Mouse (Mus musculus): ENCODE measurements around the gene Ephb2. TPM values are rescaled to one million over a fixed set of nuclear protein-coding genes. Genes with fewer than 3 reads are reported as not detected.

The Ephb2 gene
- polyA plus RNA-seq, 1 experiment from 2014 or later: 4.6 TPM

- ATAC-seq (replicated peaks; ENCODE audit: low FRiP score, low read depth) (no peak), DNase-seq (ENCODE audit: low spot score) (no peak)
- TF ChIP-seq CTCF (IDR thresholded peaks at IDR 0.05; ENCODE audit: low read depth): no peak
- Histone ChIP-seq H3K27ac (no peak overlapping the region), H3K4me1 (replicated peaks; ENCODE audit: insufficient read depth, low read length) (peaks cover 20% of the 10 kb centered on the region), H3K9me3 (replicated peaks; ENCODE audit: low read length) (no peaks in the 10 kb centered on the region), H3K4me3 (replicated peaks; ENCODE audit: low read depth, low read length) (no peak overlapping the region), H3K9ac (ENCODE audit: low read depth, low read length) (no peak overlapping the region), H3K4me2 (ENCODE audit: low read length) (no peak overlapping the region), H3K36me3 (ENCODE audit: insufficient read depth, low read length) (no peaks in the 10 kb centered on the region), H3K27me3 (ENCODE audit: insufficient read depth, low read length) (no peaks in the 10 kb centered on the region)
- WGBS: 51% methylated on average over 7 of the region's 7 CpGs
Measured at GRCm38 (mm10) chr4:136765080-136765479, 70.7 kb downstream of the Ephb2 start.

- TF ChIP-seq CTCF (IDR thresholded peaks at IDR 0.05; ENCODE audit: low read depth): no peak
- peak; percentile 68 for ATAC-seq (replicated peaks; ENCODE audit: low FRiP score, low read depth)
- H3K4me1 ChIP-seq (replicated peaks; ENCODE audit: insufficient read depth, low read length): peaks cover 20% of the 10 kb centered on the region
- H3K27ac ChIP-seq: peak overlapping the region; percentile 37; the same call in 1 of the 2 replicates
- WGBS: 21% methylated on average over 5 of the region's 5 CpGs
- no peak overlapping the region for H3K4me3 ChIP-seq (replicated peaks; ENCODE audit: low read depth, low read length)
- H3K4me2 ChIP-seq (ENCODE audit: low read length): no peak overlapping the region
- H3K9me3 ChIP-seq (replicated peaks; ENCODE audit: low read length): no peaks in the 10 kb centered on the region
- peak; percentile 85 for DNase-seq (ENCODE audit: low spot score)
- no peaks in the 10 kb centered on the region for H3K27me3 ChIP-seq (ENCODE audit: insufficient read depth, low read length)
- no peaks in the 10 kb centered on the region for H3K36me3 ChIP-seq (ENCODE audit: insufficient read depth, low read length)
- H3K9ac ChIP-seq (ENCODE audit: low read depth, low read length): no peak overlapping the region
Measured at GRCm38 (mm10) chr4:136763349-136763748, 72.4 kb downstream of the Ephb2 start.

GRCm38 (mm10) chr4:136761713-136762380 lies 73.9 kb downstream of the Ephb2 start:
- Histone ChIP-seq H3K4me2 (ENCODE audit: low read length) (no peak overlapping the region), H3K27ac (peak overlapping the region; percentile 54; the same call in 1 of the 2 replicates), H3K4me1 (replicated peaks; ENCODE audit: insufficient read depth, low read length) (peaks cover 20% of the 10 kb centered on the region), H3K9ac (ENCODE audit: low read depth, low read length) (0 out of 2 replicates have a peak overlapping the region, but pooled peaks have one; percentile 35), H3K36me3 (ENCODE audit: insufficient read depth, low read length) (no peaks in the 10 kb centered on the region), H3K27me3 (ENCODE audit: insufficient read depth, low read length) (no peaks in the 10 kb centered on the region), H3K9me3 (replicated peaks; ENCODE audit: low read length) (no peaks in the 10 kb centered on the region), H3K4me3 (replicated peaks; ENCODE audit: low read depth, low read length) (no peak overlapping the region)
- DNase-seq (ENCODE audit: low spot score) (no peak), ATAC-seq (replicated peaks; ENCODE audit: low FRiP score, low read depth) (no peak)
- no peak for TF ChIP-seq CTCF (IDR thresholded peaks at IDR 0.05; ENCODE audit: low read depth)
- WGBS: 26% methylated on average over 18 of the region's 18 CpGs

DNA sequence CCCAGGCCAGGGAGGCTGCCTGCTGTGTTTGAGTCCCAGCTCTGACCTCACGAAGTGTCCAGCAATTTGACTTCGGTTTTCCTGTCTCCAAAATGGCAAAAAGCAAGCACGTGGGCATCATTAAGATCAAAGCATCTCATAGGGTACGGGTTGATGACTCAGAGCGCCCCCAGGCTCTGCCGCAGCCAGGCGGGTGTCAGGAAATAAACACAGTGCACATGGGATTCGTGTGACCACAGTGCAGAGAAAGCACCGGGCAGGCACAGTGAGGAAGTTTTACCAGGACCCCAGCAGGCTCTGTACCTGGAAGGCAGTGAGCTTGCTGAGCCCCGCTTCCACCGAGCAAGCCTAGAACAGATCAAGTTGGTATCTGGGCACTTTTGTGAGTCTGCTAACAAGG lies 74.9 kb downstream of the Ephb2 start:
- Histone ChIP-seq H3K36me3 (ENCODE audit: insufficient read depth, low read length) (no peaks in the 10 kb centered on the region), H3K4me1 (replicated peaks; ENCODE audit: insufficient read depth, low read length) (peaks cover 23% of the 10 kb centered on the region), H3K27ac (no peak overlapping the region), H3K9me3 (replicated peaks; ENCODE audit: low read length) (no peaks in the 10 kb centered on the region), H3K4me2 (ENCODE audit: low read length) (no peak overlapping the region), H3K27me3 (ENCODE audit: insufficient read depth, low read length) (no peaks in the 10 kb centered on the region), H3K9ac (ENCODE audit: low read depth, low read length) (no peak overlapping the region), H3K4me3 (replicated peaks; ENCODE audit: low read depth, low read length) (no peak overlapping the region)
- ATAC-seq (replicated peaks; ENCODE audit: low FRiP score, low read depth) (no peak), DNase-seq (ENCODE audit: low spot score) (no peak)
- TF ChIP-seq CTCF (IDR thresholded peaks at IDR 0.05; ENCODE audit: low read depth): no peak
- WGBS: 35% methylated on average over 11 of the region's 11 CpGs

GRCm38 (mm10) chr4:136757096-136757495 lies 78.7 kb downstream of the Ephb2 start:
- Histone ChIP-seq H3K27me3 (ENCODE audit: insufficient read depth, low read length) (no peaks in the 10 kb centered on the region), H3K4me2 (ENCODE audit: low read length) (no peak overlapping the region), H3K4me3 (replicated peaks; ENCODE audit: low read depth, low read length) (no peak overlapping the region), H3K9me3 (replicated peaks; ENCODE audit: low read length) (no peaks in the 10 kb centered on the region), H3K4me1 (replicated peaks; ENCODE audit: insufficient read depth, low read length) (peaks cover 21% of the 10 kb centered on the region), H3K36me3 (ENCODE audit: insufficient read depth, low read length) (no peaks in the 10 kb centered on the region), H3K27ac (no peak overlapping the region), H3K9ac (ENCODE audit: low read depth, low read length) (no peak overlapping the region)
- TF ChIP-seq CTCF (IDR thresholded peaks at IDR 0.05; ENCODE audit: low read depth): no peak
- no peak for ATAC-seq (replicated peaks; ENCODE audit: low FRiP score, low read depth)
- WGBS: 69% methylated on average over 4 of the region's 4 CpGs
- no peak for DNase-seq (ENCODE audit: low spot score)

GRCm38 (mm10) chr4:136756486-136756885 lies 79.3 kb downstream of the Ephb2 start:
- no peak overlapping the region for H3K9ac ChIP-seq (ENCODE audit: low read depth, low read length)
- H3K36me3 ChIP-seq (ENCODE audit: insufficient read depth, low read length): no peaks in the 10 kb centered on the region
- H3K4me1 ChIP-seq (replicated peaks; ENCODE audit: insufficient read depth, low read length): peaks cover 14% of the 10 kb centered on the region
- 60% methylated on average over 6 of the region's 6 CpGs for WGBS
- no peaks in the 10 kb centered on the region for H3K27me3 ChIP-seq (ENCODE audit: insufficient read depth, low read length)
- TF ChIP-seq CTCF (IDR thresholded peaks at IDR 0.05; ENCODE audit: low read depth): no peak
- ATAC-seq (replicated peaks; ENCODE audit: low FRiP score, low read depth) (no peak), DNase-seq (ENCODE audit: low spot score) (no peak)
- no peaks in the 10 kb centered on the region for H3K9me3 ChIP-seq (replicated peaks; ENCODE audit: low read length)
- no peak overlapping the region for H3K27ac ChIP-seq
- H3K4me3 ChIP-seq (replicated peaks; ENCODE audit: low read depth, low read length): no peak overlapping the region
- no peak overlapping the region for H3K4me2 ChIP-seq (ENCODE audit: low read length)

Data from kidney, postnatal 0 days (tissue).